Mouse (Mus musculus): ENCODE data around the gene Gnat1.

- TF ChIP-seq CTCF (IDR thresholded peaks at IDR 0.05; ENCODE audit: insufficient read depth, low read length) (no peak), POLR2A (IDR thresholded peaks at IDR 0.05; ENCODE audit: borderline replicate concordance, extremely low read depth, low read depth, low read length) (peak; percentile 20; the same call in 1 of the 2 replicates)
Observed at GRCm38 (mm10) chr9:107632478-107632877, 47.0 kb downstream of the Gnat1 start.
